Mouse (Mus musculus) lung, postnatal 14 days (tissue): ENCODE data around the gene Dlx6.

Experiments
- DNase-seq: peaks from one replicate; pipeline ENCODE4 v3.0.0; 2021

The Dlx6 gene

GRCm38 (mm10) chr6:6860411-6861085 is 2.6 kb upstream of the Dlx6 start:
- no peak for DNase-seq

DNA sequence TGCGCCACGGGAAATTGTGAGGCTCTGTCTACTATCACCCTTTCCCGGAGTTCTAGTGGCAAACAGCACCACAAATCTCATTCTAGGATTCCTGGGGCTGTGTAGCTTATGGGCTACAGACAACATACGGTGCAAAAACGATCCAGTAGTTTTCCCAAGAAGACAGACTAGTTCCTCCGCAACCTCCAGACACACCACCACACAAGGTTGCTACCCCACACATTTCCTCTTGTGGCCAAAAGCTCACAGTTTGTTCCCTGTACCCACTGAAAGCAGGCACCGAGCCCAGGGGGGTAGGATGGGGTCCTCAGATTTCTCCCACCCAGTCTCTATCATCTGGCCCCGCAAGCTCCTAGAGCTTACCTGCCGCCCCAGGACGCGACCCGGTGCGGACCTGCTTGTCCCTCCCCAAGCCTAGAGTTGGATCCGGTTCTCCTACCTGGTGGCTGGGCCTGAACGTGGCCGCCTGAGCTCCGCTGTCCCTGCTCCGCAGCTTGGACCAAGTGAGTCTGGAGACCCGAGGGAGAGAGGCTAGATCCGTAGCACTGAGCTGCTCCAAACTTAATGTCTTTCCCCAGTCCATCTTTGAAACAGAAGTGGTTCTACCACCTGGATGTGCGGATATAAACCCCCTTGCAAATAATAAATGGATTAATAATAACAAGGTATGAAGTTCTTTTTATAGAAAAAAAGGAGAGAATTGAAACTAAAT is 1.9 kb upstream of the Dlx6 start:
- DNase-seq: no peak

DNA sequence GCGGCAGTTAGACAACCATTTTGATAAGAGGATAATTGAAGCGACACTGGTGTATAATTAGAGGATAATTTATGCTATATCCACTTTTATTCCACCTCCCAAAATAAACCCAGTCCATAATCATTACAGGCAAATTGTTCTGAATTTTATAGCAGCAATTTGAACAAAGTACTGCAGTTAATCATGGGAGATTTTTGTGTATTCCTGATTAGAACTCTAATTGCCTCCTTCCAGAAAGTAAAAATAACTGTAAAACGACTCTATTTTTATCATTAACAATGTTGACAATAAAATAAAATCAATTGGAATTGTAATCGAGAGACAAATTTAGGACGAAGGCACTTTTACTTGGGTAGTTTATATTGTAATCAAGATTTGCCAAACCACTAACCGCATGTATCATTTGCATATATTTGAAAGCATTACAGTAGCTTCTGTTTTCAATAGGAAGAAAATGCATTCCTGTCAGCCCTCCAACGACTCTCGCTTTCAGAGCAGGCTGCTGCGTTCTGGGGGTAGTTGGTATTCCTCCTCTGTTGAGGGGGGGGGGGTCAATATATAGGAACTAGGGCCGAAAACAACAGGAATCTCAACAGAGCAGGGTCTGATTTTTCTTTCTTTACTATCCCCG is 1.2 kb upstream of the Dlx6 start:
- DNase-seq: no peak

GRCm38 (mm10) chr6:6862611-6863010 is 523 bp upstream of the Dlx6 start:
- no peak for DNase-seq

- no peak for DNase-seq
These were observed 821 bp downstream of the Dlx6 start for GRCm38 (mm10) chr6:6863955-6864354.

DNA sequence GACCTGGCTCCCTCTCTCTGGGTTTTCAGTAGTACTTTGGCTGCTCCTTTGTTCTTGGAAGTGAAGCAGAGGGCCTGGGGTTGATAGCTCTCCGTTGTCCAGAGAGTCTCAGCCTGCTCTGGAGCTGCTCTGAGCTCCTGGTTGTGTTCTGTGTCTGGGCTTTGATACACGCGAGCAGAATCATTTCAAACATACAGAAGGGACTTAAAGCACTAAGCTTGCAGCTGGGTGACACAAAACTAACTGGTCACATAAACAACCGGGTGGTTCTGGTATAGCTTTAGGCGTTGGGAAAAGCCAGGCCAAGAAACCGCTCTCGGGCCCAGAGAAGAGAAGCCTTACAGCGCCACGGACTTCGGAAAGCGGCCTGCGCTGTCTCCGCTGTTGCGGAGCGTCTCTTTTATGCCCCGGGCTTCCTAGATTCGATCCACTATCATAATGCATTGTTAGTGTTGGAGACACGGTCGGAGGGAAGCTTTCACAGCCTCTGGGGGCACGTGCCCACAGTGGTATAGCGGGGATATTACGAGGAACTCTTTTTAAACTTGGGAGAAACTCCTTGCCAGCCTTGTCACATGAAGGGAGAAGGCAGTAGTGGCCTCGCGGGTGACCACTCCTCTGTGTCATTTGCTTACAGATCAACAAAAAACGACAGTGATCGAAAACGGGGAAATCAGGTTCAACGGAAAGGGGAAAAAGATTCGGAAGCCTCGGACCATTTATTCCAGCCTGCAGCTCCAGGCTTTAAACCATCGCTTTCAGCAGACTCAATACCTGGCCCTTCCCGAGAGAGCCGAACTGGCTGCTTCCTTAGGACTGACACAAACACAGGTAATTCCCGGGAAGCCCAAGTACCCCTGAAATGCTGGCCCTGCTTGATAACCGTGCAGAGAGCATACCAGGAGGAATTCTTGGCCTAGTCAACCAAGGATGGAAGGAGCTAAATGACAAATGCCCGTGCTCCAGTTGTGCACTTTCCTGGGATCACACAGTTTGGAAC is 1.6 kb downstream of the Dlx6 start:
- no peak for DNase-seq

GRCm38 (mm10) chr6:6867031-6867430 is 3.9 kb downstream of the Dlx6 start:
- DNase-seq: no peak

GRCm38 (mm10) chr6:6869041-6869685 is 6.0 kb downstream of the Dlx6 start:
- no peak for DNase-seq

GRCm38 (mm10) chr6:6869961-6870800 is 7.0 kb downstream of the Dlx6 start:
- no peak for DNase-seq

- no peak for DNase-seq
These were observed 7.8 kb downstream of the Dlx6 start for GRCm38 (mm10) chr6:6870876-6871420.

DNA sequence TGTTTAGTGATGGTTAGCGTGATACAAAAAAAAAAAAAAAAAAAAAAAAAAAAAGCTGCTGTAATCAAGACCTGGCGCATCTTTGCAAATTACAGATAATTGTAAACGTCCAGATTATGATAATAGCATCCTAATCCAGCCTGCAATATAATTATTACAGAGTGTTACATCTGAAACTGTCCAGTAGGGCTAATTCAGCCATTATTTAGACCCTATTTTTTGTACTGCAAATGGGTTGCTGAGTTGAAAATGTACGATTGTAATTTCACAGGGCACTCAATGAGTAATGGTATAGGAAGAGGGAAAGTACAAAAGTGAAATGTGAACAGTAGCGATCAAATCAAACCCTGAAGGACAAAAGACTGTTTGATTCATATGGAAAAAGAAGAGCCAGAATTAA is 8.6 kb downstream of the Dlx6 start:
- DNase-seq: no peak

- no peak for DNase-seq
These were observed 9.7 kb downstream of the Dlx6 start for GRCm38 (mm10) chr6:6872873-6873272.

DNA sequence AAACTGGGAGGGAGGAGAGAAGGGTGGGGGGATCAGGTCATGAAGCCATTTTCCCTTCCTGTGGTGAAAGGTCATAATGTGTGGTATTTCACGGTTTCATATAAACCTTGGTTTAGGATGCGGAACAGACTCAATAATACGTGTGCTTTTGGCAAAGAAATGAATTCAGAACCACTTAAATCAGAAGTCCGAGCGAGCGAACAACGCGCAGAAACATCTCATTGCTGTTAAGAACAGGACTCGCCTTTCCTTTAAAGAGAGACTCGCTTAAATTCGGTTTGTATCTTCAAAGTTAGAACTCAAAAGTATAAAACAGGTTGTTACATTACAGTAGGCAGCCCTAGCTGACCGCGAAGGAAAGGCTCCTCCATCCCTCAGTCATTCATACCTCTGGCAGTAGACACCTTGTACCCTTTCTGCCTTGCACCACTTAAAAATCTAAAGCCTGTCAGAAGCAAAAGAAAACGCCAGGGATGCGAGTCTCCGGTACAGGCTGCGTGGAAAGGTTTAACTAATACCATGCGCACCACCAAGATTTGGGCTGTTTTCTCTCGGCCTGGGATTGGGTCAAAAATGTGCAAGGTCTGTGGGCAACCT is 10.4 kb downstream of the Dlx6 start:
- DNase-seq: no peak

DNA sequence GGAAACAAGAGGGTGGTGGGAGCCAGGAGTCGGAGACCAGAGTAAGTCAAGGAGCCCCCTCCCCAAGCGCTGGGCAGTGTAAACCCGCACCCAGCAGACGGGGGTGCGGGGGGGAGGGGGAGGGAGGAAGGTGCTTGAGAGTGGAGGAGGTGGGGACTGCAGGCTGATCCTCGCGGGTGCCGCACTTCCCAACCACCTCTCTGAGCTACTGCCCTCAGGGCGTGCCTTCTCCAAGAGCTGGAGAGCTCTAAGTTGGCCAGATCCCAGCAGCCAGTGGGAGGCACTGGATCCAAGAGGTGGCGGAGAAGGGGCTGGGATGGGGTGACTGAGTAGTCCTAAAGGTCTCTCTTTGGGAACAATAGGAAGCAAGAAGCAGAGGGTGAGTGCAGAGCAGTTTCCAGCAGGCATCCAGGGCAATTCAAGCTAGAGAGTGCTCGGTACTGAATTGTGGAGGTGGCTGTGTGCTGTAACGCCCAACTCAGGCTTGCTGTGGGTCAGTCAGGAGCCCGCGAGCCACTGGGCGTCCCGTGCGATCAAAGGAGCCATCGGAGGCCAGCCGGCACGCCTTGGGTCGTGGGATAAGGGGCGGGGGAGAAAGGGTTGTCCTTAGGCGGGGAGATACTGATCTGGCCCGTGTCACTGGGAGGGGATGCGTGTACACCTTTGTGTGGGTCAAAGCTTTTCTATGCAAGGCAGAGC is 11.1 kb downstream of the Dlx6 start:
- DNase-seq: no peak

- DNase-seq: no peak
These were observed 12.0 kb downstream of the Dlx6 start for GRCm38 (mm10) chr6:6875136-6875535.

DNA sequence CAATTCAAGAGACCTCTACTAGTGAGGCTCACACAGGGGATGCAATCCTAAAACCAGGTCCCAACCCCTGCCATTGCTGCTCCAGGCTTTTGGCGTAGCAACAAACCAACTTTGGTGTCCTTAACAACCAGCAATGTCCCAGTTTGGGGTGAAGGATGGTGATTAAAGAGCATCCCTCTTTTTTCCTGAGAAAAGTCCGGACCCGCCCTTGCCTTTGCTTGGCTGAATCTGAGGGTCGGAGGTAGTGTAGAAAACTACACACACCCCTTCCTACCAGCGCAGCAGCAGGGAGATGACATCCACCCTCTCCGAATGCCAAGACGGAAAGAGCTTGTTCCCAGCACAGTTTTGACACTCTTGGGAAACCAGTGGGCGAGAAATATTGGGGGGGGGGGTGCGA is 12.5 kb downstream of the Dlx6 start:
- no peak for DNase-seq

GRCm38 (mm10) chr6:6876231-6876630 is 13.1 kb downstream of the Dlx6 start:
- DNase-seq: no peak

DNA sequence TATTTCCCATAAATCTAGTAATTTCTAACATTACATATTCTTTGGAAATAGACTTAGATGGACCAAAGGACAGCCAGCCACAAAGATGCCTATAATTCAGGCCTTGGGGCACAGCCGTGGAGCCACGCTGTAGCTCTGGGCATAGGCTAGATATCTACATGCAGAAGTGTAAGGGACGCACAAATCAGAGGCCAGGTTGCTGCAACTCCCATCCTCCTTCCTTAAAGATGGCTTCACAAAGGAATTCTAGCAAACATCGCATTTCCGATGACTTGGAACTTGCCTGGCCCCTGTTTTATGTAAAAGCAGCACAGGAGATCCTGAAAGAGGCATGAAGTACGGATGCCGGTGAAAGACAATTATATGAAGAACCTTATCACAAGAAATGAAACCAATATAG is 13.6 kb downstream of the Dlx6 start:
- no peak for DNase-seq

DNA sequence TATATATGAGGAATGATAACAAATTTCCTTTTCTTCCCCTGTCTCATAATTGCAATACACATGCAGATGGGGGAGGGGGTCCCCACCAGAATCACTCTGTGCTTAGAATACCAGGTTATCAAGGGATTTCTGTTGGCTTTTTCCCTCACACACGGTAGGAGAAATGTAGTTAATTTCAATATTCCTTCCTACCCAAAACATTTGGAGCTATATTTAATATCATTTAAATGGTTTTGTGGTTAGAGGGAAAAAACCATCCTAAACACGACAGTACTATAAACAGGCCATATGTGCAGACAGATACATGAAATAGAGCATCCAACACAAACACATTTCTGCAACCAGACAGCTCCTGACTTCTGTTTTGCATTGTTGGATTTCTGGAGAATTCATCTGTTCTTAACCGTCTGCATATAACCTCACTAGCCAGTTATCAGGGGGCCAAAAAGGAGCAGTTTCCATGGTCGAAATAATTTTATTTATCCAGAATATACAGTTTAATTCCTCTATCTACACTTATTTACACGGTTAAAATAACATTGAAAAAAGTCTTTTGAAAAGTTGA is 14.3 kb downstream of the Dlx6 start:
- DNase-seq: no peak
